Mouse (Mus musculus) ovary, postnatal 36 days (tissue): ENCODE data around the gene Frmd4a.

ENCODE experiments used
- DNase-seq: peaks from one replicate; pipeline ENCODE4 v3.0.0; 2022; ENCODE audit warnings: low spot score, mixed read lengths

Gene Frmd4a

GRCm38 (mm10) chr2:4391678-4392085 lies 374.2 kb downstream of the Frmd4a start:
- no peak for DNase-seq

- DNase-seq, result no peak
These were observed 375.5 kb downstream of the Frmd4a start for GRCm38 (mm10) chr2:4393046-4393445.

- no peak for DNase-seq
These were observed 377.1 kb downstream of the Frmd4a start for GRCm38 (mm10) chr2:4394641-4395040.

GRCm38 (mm10) chr2:4399721-4400120 lies 382.2 kb downstream of the Frmd4a start:
- DNase-seq, result no peak

- peak; percentile 63 for DNase-seq
These were observed 383.5 kb downstream of the Frmd4a start for GRCm38 (mm10) chr2:4400771-4401596.

GRCm38 (mm10) chr2:4401597-4402581 lies 384.4 kb downstream of the Frmd4a start:
- peak; percentile 13 for DNase-seq

GRCm38 (mm10) chr2:4406977-4407376 lies 389.5 kb downstream of the Frmd4a start:
- no peak for DNase-seq

GRCm38 (mm10) chr2:4409810-4410433 lies 392.4 kb downstream of the Frmd4a start:
- no peak for DNase-seq

GRCm38 (mm10) chr2:4412870-4413595 lies 395.5 kb downstream of the Frmd4a start:
- DNase-seq, result peak; percentile 43

GRCm38 (mm10) chr2:4413596-4414335 lies 396.2 kb downstream of the Frmd4a start:
- no peak for DNase-seq

GRCm38 (mm10) chr2:4420679-4421312 lies 403.3 kb downstream of the Frmd4a start:
- DNase-seq, result no peak

- DNase-seq, result no peak
These were observed 404.2 kb downstream of the Frmd4a start for GRCm38 (mm10) chr2:4421757-4422156.

GRCm38 (mm10) chr2:4423896-4424295 lies 406.4 kb downstream of the Frmd4a start:
- no peak for DNase-seq

GRCm38 (mm10) chr2:4428407-4428855 lies 410.9 kb downstream of the Frmd4a start:
- DNase-seq, result no peak

- DNase-seq, result no peak
These were observed 415.6 kb downstream of the Frmd4a start for GRCm38 (mm10) chr2:4433119-4433518.

GRCm38 (mm10) chr2:4435051-4435450 lies 417.5 kb downstream of the Frmd4a start:
- no peak for DNase-seq

GRCm38 (mm10) chr2:4436361-4437231 lies 419.1 kb downstream of the Frmd4a start:
- DNase-seq, result no peak

- no peak for DNase-seq
These were observed 421.2 kb downstream of the Frmd4a start for GRCm38 (mm10) chr2:4438739-4439138.

- no peak for DNase-seq
These were observed 422.4 kb downstream of the Frmd4a start for GRCm38 (mm10) chr2:4439909-4440308.
